Mouse (Mus musculus) testis, adult 2 months (tissue): Measurements from ENCODE around the gene Vwa5b1.

Experiments
- CTCF ChIP-seq: fragments of 200-500 bp; IDR thresholded peaks from 2 replicates; pipeline ENCODE4 v1.5.1; 2012; ENCODE audit warnings: low read depth, mild to moderate bottlenecking, inconsistent platforms, low read length, moderate library complexity; ENCODE audit not compliant: control insufficient read depth, insufficient read depth, insufficient replicate concordance
- POLR2A ChIP-seq: fragments of 200-500 bp; IDR thresholded peaks from 2 replicates; pipeline ENCODE4 v1.6.1; 2012; ENCODE audit warnings: low read depth, mild to moderate bottlenecking, inconsistent platforms, low read length, moderate library complexity; ENCODE audit not compliant: control insufficient read depth

DNA sequence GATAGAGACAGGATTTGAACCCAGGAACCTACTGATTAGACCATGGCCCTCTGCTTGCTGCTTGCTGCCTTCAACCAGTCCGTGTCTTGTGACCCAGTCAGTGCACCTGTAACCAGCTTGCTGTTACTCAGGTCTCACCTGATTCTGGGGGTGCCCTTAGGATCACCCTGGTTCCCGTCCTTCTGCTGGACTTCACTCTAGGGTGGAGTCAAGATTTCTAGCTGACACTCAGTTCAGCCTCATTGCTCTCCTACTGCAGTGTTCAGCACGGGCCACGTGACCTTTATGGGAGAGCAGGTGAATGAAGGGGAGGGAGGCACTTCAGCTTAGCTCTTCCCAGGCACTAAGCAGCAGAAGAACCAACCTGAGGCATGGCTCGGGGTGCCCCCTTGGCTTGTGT is 7.4 kb downstream of the Vwa5b1 start:
- no peak for TF ChIP-seq CTCF
- TF ChIP-seq POLR2A, result no peak
